Mouse (Mus musculus): ENCODE measurements at regions not wholly inside any gene's neighbourhood (a gene's known extent, or its start where the extent isn't known, plus 50 kb on each side); places are given as distances from the start of the nearest gene placed in this dataset.

GRCm38 (mm10) chr6:32739162-32739745 is 151.3 kb upstream of the Plxna4 start:
- peak overlapping the region; percentile 39; the same call in 1 of the 2 replicates for H3K27ac ChIP-seq
- peak; percentile 52 to 60 for DNase-seq (ENCODE audit: low spot score in 2 of 2)
- TF ChIP-seq CTCF (conservative IDR thresholded peaks at IDR 0.05): no peak
- H3K4me3 ChIP-seq: no peak overlapping the region

- TF ChIP-seq CTCF (conservative IDR thresholded peaks at IDR 0.05): no peak
- no peak overlapping the region for H3K27ac ChIP-seq
- no peak overlapping the region for H3K4me3 ChIP-seq
- no peak for DNase-seq (ENCODE audit: low spot score in 2 of 2)
These were observed 140.7 kb upstream of the Plxna4 start for GRCm38 (mm10) chr6:32728706-32729105.

- Histone ChIP-seq H3K4me3 (no peak overlapping the region), H3K27ac (no peak overlapping the region)
- DNase-seq (ENCODE audit: low spot score in 2 of 2): no peak
- TF ChIP-seq CTCF (conservative IDR thresholded peaks at IDR 0.05): no peak
These were observed 138.6 kb upstream of the Plxna4 start for GRCm38 (mm10) chr6:32726571-32726970.

- Histone ChIP-seq H3K4me3 (no peak overlapping the region), H3K27ac (no peak overlapping the region)
- DNase-seq (ENCODE audit: low spot score in 2 of 2): no peak
- no peak for TF ChIP-seq CTCF (conservative IDR thresholded peaks at IDR 0.05)
These were observed 129.9 kb upstream of the Plxna4 start for GRCm38 (mm10) chr6:32717860-32718259.

GRCm38 (mm10) chr6:32715137-32715536 is 127.1 kb upstream of the Plxna4 start:
- peak; percentile 33 to 38 for DNase-seq (ENCODE audit: low spot score in 2 of 2)
- Histone ChIP-seq H3K4me3 (no peak overlapping the region), H3K27ac (peak overlapping the region; percentile 59; the same call in 1 of the 2 replicates)
- TF ChIP-seq CTCF (conservative IDR thresholded peaks at IDR 0.05): no peak

GRCm38 (mm10) chr6:32710208-32710607 is 122.2 kb upstream of the Plxna4 start:
- DNase-seq (ENCODE audit: low spot score in 2 of 2): no peak
- H3K4me3 ChIP-seq: no peak overlapping the region
- H3K27ac ChIP-seq: no peak overlapping the region
- TF ChIP-seq CTCF (conservative IDR thresholded peaks at IDR 0.05): no peak

- TF ChIP-seq CTCF (conservative IDR thresholded peaks at IDR 0.05): no peak
- no peak overlapping the region for H3K27ac ChIP-seq
- H3K4me3 ChIP-seq: no peak overlapping the region
- no peak for DNase-seq (ENCODE audit: low spot score in 2 of 2)
These were observed 121.6 kb upstream of the Plxna4 start for GRCm38 (mm10) chr6:32709566-32709965.

- TF ChIP-seq CTCF (conservative IDR thresholded peaks at IDR 0.05): no peak
- no peak overlapping the region for H3K4me3 ChIP-seq
- no peak for DNase-seq (ENCODE audit: low spot score in 2 of 2)
- H3K27ac ChIP-seq: no peak overlapping the region
These were observed 119.4 kb upstream of the Plxna4 start for GRCm38 (mm10) chr6:32707417-32707816.

GRCm38 (mm10) chr6:32706376-32706775 is 118.4 kb upstream of the Plxna4 start:
- DNase-seq (ENCODE audit: low spot score in 2 of 2): no peak
- Histone ChIP-seq H3K4me3 (no peak overlapping the region), H3K27ac (no peak overlapping the region)
- TF ChIP-seq CTCF (conservative IDR thresholded peaks at IDR 0.05): no peak

- H3K4me3 ChIP-seq: no peak overlapping the region
- peak overlapping the region; percentile 79 for H3K27ac ChIP-seq
- no peak for DNase-seq (ENCODE audit: low spot score in 2 of 2)
- TF ChIP-seq CTCF (conservative IDR thresholded peaks at IDR 0.05): no peak
These were observed 115.5 kb upstream of the Plxna4 start for GRCm38 (mm10) chr6:32703466-32703865.

- peak in 1 of 2 experiments; percentile 48 for DNase-seq (ENCODE audit: low spot score in 2 of 2)
- Histone ChIP-seq H3K27ac (peak overlapping the region; percentile 79), H3K4me3 (no peak overlapping the region)
- no peak for TF ChIP-seq CTCF (conservative IDR thresholded peaks at IDR 0.05)
These were observed 114.3 kb upstream of the Plxna4 start for GRCm38 (mm10) chr6:32702245-32702791.

- DNase-seq (ENCODE audit: low spot score in 2 of 2): no peak
- H3K27ac ChIP-seq: peak overlapping the region; percentile 79; the same call in 1 of the 2 replicates
- H3K4me3 ChIP-seq: no peak overlapping the region
- TF ChIP-seq CTCF (conservative IDR thresholded peaks at IDR 0.05): no peak
These were observed 111.8 kb upstream of the Plxna4 start for GRCm38 (mm10) chr6:32699811-32700210.

GRCm38 (mm10) chr6:32697771-32698270 is 109.8 kb upstream of the Plxna4 start:
- no peak overlapping the region for H3K27ac ChIP-seq
- no peak overlapping the region for H3K4me3 ChIP-seq
- TF ChIP-seq CTCF (conservative IDR thresholded peaks at IDR 0.05): no peak
- DNase-seq (ENCODE audit: low spot score in 2 of 2): no peak

GRCm38 (mm10) chr6:32696037-32696436 is 108.0 kb upstream of the Plxna4 start:
- no peak for DNase-seq (ENCODE audit: low spot score in 2 of 2)
- H3K4me3 ChIP-seq: no peak overlapping the region
- no peak for TF ChIP-seq CTCF (conservative IDR thresholded peaks at IDR 0.05)
- no peak overlapping the region for H3K27ac ChIP-seq

Data from layer of hippocampus, adult 2 months (tissue).